Mouse (Mus musculus): ENCODE measurements around the gene Irf7. TPM values are rescaled to one million over a fixed set of nuclear protein-coding genes. Genes with fewer than 3 reads are reported as not detected.
A peak's percentile ranks its signal among the peaks of the same experiment; 100 is the strongest.

The Irf7 gene
- total and polyA plus RNA-seq, 2 experiments from 2014 or later, result 7.5 to 10.0 TPM

GRCm38 (mm10) chr7:141302702-141303268 is 36.5 kb upstream of the Irf7 start:
- no peak for ATAC-seq (ENCODE audit: insufficient read depth, low read depth)
- H3K9ac ChIP-seq (replicated peaks; ENCODE audit: low read depth, low read length), result no peak overlapping the region
- H3K9me3 ChIP-seq (replicated peaks; ENCODE audit: control insufficient read depth, low read length), result no peaks in the 10 kb centered on the region
- no peak overlapping the region for H3K4me3 ChIP-seq (ENCODE audit: low read depth, low read length)
- 76% methylated on average over 1 of the region's 1 CpGs for WGBS
- peaks cover 68% of the 10 kb centered on the region for H3K36me3 ChIP-seq (replicated peaks; ENCODE audit: control insufficient read depth, insufficient read depth, low read length)
- no peaks in the 10 kb centered on the region for H3K4me1 ChIP-seq (ENCODE audit: control insufficient read depth, insufficient read depth)
- no peak overlapping the region for H3K4me2 ChIP-seq (ENCODE audit: low read depth, low read length)
- no peak for TF ChIP-seq EP300 (IDR thresholded peaks at IDR 0.05; ENCODE audit: low read depth)
- TF ChIP-seq CTCF (IDR thresholded peaks at IDR 0.05; ENCODE audit: low read depth), result no peak
- no peak for DNase-seq (ENCODE audit: low spot score)
- H3K27ac ChIP-seq (ENCODE audit: low read depth), result no peak overlapping the region
- H3K27me3 ChIP-seq (ENCODE audit: control insufficient read depth, insufficient read depth, low read length), result no peaks in the 10 kb centered on the region

GRCm38 (mm10) chr7:141301386-141301785 is 35.1 kb upstream of the Irf7 start:
- WGBS, result 97% methylated on average over 9 of the region's 9 CpGs
- no peaks in the 10 kb centered on the region for H3K27me3 ChIP-seq (ENCODE audit: control insufficient read depth, insufficient read depth, low read length)
- ATAC-seq (ENCODE audit: insufficient read depth, low read depth), result no peak
- no peak overlapping the region for H3K4me3 ChIP-seq (ENCODE audit: low read depth, low read length)
- no peaks in the 10 kb centered on the region for H3K9me3 ChIP-seq (replicated peaks; ENCODE audit: control insufficient read depth, low read length)
- TF ChIP-seq EP300 (IDR thresholded peaks at IDR 0.05; ENCODE audit: low read depth), result no peak
- no peak for TF ChIP-seq CTCF (IDR thresholded peaks at IDR 0.05; ENCODE audit: low read depth)
- H3K9ac ChIP-seq (replicated peaks; ENCODE audit: low read depth, low read length), result no peak overlapping the region
- H3K4me2 ChIP-seq (ENCODE audit: low read depth, low read length), result no peak overlapping the region
- no peaks in the 10 kb centered on the region for H3K4me1 ChIP-seq (ENCODE audit: control insufficient read depth, insufficient read depth)
- DNase-seq (ENCODE audit: low spot score), result no peak
- peaks cover 63% of the 10 kb centered on the region for H3K36me3 ChIP-seq (replicated peaks; ENCODE audit: control insufficient read depth, insufficient read depth, low read length)
- H3K27ac ChIP-seq (ENCODE audit: low read depth), result no peak overlapping the region

GRCm38 (mm10) chr7:141299175-141299574 is 32.9 kb upstream of the Irf7 start:
- Histone ChIP-seq H3K4me2 (ENCODE audit: low read depth, low read length) (no peak overlapping the region), H3K9ac (replicated peaks; ENCODE audit: low read depth, low read length) (no peak overlapping the region), H3K36me3 (replicated peaks; ENCODE audit: control insufficient read depth, insufficient read depth, low read length) (peaks cover 44% of the 10 kb centered on the region), H3K4me3 (ENCODE audit: low read depth, low read length) (no peak overlapping the region), H3K4me1 (ENCODE audit: control insufficient read depth, insufficient read depth) (0 out of 2 replicates have a peak, but pooled peaks cover 4% of the 10 kb centered on the region), H3K27ac (ENCODE audit: low read depth) (no peak overlapping the region), H3K9me3 (replicated peaks; ENCODE audit: control insufficient read depth, low read length) (no peaks in the 10 kb centered on the region), H3K27me3 (ENCODE audit: control insufficient read depth, insufficient read depth, low read length) (peaks cover 17% of the 10 kb centered on the region)
- no peak for DNase-seq (ENCODE audit: low spot score)
- no peak for TF ChIP-seq CTCF (IDR thresholded peaks at IDR 0.05; ENCODE audit: low read depth)
- no peak for TF ChIP-seq EP300 (IDR thresholded peaks at IDR 0.05; ENCODE audit: low read depth)
- 95% methylated on average over 8 of the region's 8 CpGs for WGBS
- ATAC-seq (ENCODE audit: insufficient read depth, low read depth), result no peak

GRCm38 (mm10) chr7:141297926-141298650 is 31.8 kb upstream of the Irf7 start:
- DNase-seq (ENCODE audit: low spot score) (no peak), ATAC-seq (ENCODE audit: insufficient read depth, low read depth) (no peak)
- no peaks in the 10 kb centered on the region for H3K9me3 ChIP-seq (replicated peaks; ENCODE audit: control insufficient read depth, low read length)
- no peak overlapping the region for H3K9ac ChIP-seq (replicated peaks; ENCODE audit: low read depth, low read length)
- peaks cover 28% of the 10 kb centered on the region for H3K27me3 ChIP-seq (ENCODE audit: control insufficient read depth, insufficient read depth, low read length)
- TF ChIP-seq CTCF (IDR thresholded peaks at IDR 0.05; ENCODE audit: low read depth) (no peak), EP300 (IDR thresholded peaks at IDR 0.05; ENCODE audit: low read depth) (no peak)
- no peak overlapping the region for H3K4me3 ChIP-seq (ENCODE audit: low read depth, low read length)
- H3K27ac ChIP-seq (ENCODE audit: low read depth), result no peak overlapping the region
- H3K4me2 ChIP-seq (ENCODE audit: low read depth, low read length), result no peak overlapping the region
- 69% methylated on average over 3 of the region's 3 CpGs for WGBS
- H3K4me1 ChIP-seq (ENCODE audit: control insufficient read depth, insufficient read depth), result peaks cover 10% of the 10 kb centered on the region
- H3K36me3 ChIP-seq (replicated peaks; ENCODE audit: control insufficient read depth, insufficient read depth, low read length), result peaks cover 41% of the 10 kb centered on the region

- TF ChIP-seq EP300 (IDR thresholded peaks at IDR 0.05; ENCODE audit: low read depth), result no peak
- TF ChIP-seq CTCF (IDR thresholded peaks at IDR 0.05; ENCODE audit: low read depth), result no peak
- Histone ChIP-seq H3K9me3 (replicated peaks; ENCODE audit: control insufficient read depth, low read length) (no peaks in the 10 kb centered on the region), H3K27me3 (ENCODE audit: control insufficient read depth, insufficient read depth, low read length) (peaks cover 54% of the 10 kb centered on the region), H3K4me1 (ENCODE audit: control insufficient read depth, insufficient read depth) (peaks cover 15% of the 10 kb centered on the region), H3K36me3 (replicated peaks; ENCODE audit: control insufficient read depth, insufficient read depth, low read length) (peaks cover 16% of the 10 kb centered on the region), H3K27ac (ENCODE audit: low read depth) (no peak overlapping the region), H3K9ac (replicated peaks; ENCODE audit: low read depth, low read length) (no peak overlapping the region), H3K4me2 (ENCODE audit: low read depth, low read length) (peak overlapping the region; percentile 64), H3K4me3 (ENCODE audit: low read depth, low read length) (peak overlapping the region; percentile 43)
- no peak for DNase-seq (ENCODE audit: low spot score)
- ATAC-seq (ENCODE audit: insufficient read depth, low read depth), result no peak
- 4% methylated on average over 21 of the region's 22 CpGs for WGBS
Observed at GRCm38 (mm10) chr7:141294479-141294878, 28.2 kb upstream of the Irf7 start.

All from heart, postnatal 0 days (tissue).